Mouse (Mus musculus): ENCODE results near the gene Gm30302. TPM values are rescaled to one million over a fixed set of nuclear protein-coding genes. Genes with fewer than 3 reads are reported as not detected.
"Not testable (repeated sequence)": the region's sequence is repeated elsewhere in the genome, so short reads cannot be mapped to it uniquely, and the experiment has no call there.

Gm30302 gene
- total RNA-seq (2022): not detected

- DNase-seq: no peak
Measured at GRCm38 (mm10) chr13:49798901-49799300, at the start of gene Gm30302. Gene Gm30302, minus strand, starts transcription at chr13:49799001.

DNA sequence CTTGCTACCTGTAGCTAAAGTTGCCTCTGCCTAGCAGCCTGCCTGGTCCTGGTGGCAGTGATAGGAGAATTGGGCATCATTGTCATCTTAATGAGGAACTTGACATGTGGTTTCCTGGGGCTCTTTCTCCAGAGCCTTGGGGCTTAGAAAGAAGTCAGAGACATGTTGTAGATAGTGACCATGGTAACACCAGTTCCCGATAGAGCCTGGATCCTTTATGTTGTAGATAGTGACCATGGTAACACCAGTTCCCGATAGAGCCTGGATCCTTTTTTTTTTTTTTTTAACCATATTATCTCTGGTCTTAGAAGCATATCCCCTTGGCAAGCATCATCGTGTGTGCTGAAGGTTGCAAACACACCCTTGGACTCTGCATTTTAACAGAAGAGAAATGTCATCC is 48.0 kb upstream of the Gm30302 start:
- DNase-seq: no peak

- no peak for DNase-seq
Measured at GRCm38 (mm10) chr13:49846141-49846540, 47.3 kb upstream of the Gm30302 start.

GRCm38 (mm10) chr13:49845663-49846062 is 46.9 kb upstream of the Gm30302 start:
- DNase-seq: no peak

- no peak for DNase-seq
Measured at GRCm38 (mm10) chr13:49844071-49844470, 45.3 kb upstream of the Gm30302 start.

DNA sequence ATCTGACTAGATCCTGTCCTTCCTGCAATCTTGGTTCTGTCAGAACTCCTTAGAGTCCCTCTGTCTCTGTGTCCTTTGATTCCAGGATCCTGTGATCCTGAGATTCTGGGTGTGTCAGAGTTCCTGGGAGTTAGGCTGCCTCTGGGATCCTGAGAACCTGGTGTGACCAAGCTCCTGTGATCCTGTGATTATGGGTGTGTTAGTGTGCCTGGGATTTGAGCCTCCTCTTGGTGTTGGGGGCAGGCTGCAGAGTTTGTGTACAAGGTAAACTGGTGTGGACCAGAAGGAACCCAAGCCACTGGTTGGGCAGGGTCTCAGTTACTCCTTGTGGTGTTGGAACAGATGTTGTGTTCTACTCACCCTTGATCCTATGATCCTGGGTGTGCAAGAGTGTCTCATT is 42.4 kb upstream of the Gm30302 start:
- DNase-seq: no peak

GRCm38 (mm10) chr13:49830355-49830754 is 31.6 kb upstream of the Gm30302 start:
- no peak for DNase-seq

DNA sequence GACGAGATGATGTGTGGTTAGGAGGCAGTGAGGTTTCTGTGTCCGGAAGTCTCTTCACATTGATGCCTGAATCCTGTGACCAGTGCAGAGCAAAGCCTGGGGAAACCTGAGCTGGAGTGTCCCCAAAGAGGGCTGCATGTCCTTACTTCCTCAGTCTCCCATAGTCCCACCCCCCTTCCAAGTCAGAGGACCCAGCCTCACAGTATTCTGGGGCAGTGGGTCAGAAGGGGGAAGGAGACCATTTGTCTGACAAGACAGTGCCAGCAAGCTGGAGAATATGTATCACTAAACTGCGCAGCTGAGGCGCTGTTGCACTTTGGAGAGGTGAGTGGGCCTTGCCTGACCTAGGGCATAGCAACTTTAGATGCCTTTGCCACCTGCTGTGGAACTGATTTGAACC is 26.5 kb upstream of the Gm30302 start:
- DNase-seq: no peak

DNA sequence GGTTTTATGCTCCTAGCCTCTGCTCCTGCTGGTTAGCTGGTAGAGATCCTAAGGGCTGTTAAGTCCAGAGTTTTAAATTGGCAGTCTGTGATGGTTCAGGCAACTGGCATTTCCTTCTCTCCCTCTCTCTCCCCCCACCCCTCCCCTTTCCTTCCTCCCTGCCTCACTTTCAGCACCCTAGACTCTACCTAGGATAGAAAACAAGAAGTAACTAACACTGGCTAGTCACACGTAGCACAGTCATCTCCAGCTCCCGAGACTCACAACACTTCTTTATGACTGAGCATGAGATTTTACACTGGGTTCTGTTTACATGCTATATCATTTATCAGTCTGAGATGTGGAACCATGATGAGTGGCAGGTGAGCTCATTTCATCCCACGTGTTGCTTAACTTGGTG is 16.2 kb upstream of the Gm30302 start:
- DNase-seq: no peak

GRCm38 (mm10) chr13:49814420-49814819 is 15.6 kb upstream of the Gm30302 start:
- no peak for DNase-seq

- DNase-seq: no peak
Measured at GRCm38 (mm10) chr13:49807146-49807545, 8.3 kb upstream of the Gm30302 start.

GRCm38 (mm10) chr13:49788563-49789393 is 10.0 kb downstream of the Gm30302 start:
- DNase-seq: no peak

DNA sequence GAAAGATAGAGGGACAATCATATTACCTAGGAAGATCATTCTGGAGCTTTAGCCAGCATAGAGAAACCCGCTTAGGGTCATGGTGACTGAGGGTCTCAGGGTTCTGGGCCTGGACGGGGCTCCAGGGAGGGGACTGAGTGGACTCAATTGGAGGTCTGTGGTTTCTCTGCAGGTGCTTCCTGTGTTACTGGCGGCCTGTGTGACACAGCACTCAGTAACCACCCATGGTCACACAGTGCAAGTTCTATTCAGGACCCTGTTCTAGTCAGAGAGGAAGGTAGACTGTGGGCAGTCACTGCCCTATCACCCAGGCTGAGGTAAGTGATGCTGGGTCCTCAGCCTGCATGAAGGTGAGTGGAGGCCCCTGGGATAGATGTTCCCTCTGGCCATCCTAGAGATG is 14.9 kb downstream of the Gm30302 start:
- DNase-seq: no peak

DNA sequence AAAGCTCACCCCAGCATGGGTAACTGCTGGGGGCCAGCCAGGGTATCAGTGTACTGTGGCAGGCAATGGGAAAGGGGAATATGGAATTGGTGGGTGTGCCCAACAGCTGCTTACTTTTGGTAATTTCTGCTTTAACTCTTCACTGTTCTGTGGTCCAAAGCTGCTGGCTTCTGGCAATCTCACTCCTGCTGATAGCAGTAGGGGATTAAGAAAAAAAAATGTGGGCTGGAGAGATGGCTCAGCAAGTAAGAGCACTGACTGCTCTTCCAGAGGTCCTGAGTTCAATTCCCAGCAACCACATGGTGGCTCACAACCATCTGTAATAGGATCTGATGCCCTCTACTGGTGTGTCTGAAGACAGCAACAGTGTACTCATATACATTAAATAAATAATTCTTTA is 27.3 kb downstream of the Gm30302 start:
- not testable (repeated sequence) for DNase-seq

GRCm38 (mm10) chr13:49769111-49769510 is 29.7 kb downstream of the Gm30302 start:
- no peak for DNase-seq

DNA sequence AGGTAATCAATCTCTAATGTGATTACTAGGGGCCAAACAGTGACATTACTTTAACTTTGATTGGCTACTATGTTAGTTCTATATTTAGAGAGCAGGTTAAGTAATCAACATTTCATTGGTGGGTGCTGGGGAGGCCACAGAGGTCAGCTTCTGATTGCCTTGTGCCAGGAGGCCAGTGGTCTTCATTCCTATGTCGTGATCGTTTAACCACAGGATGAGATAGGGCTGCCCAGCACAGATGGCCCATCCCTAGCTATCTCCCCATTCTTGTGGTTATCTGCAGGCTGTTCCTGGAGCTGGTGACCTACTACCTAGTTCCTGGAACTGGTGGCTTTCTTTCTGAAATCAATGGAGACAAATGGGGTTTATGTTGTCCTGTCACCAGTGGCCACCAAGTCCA is 30.8 kb downstream of the Gm30302 start:
- no peak for DNase-seq

DNA sequence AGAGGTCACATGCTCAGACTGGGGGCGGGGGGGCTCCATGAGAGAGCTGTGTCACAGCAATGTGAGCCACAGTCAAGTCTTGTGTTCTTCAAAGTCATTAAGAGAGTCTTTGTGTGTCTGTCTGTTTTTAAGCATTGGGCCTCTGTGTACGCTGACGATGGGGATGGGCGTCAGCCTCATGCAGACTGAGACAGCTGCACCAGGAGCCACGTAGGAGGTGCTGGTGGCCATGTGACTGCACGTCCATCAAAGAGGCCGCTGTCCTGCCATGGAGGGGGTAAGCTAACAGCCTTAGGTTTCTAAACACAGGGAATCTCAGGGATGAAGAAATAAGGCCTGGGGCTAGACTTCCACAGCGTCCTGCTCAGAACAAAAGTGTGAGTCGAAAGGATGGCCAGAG is 32.5 kb downstream of the Gm30302 start:
- no peak for DNase-seq

GRCm38 (mm10) chr13:49765306-49765705 is 33.5 kb downstream of the Gm30302 start:
- DNase-seq: no peak

GRCm38 (mm10) chr13:49762208-49762607 is 36.6 kb downstream of the Gm30302 start:
- no peak for DNase-seq

- DNase-seq: no peak
Measured at GRCm38 (mm10) chr13:49760675-49761074, 38.1 kb downstream of the Gm30302 start.

DNA sequence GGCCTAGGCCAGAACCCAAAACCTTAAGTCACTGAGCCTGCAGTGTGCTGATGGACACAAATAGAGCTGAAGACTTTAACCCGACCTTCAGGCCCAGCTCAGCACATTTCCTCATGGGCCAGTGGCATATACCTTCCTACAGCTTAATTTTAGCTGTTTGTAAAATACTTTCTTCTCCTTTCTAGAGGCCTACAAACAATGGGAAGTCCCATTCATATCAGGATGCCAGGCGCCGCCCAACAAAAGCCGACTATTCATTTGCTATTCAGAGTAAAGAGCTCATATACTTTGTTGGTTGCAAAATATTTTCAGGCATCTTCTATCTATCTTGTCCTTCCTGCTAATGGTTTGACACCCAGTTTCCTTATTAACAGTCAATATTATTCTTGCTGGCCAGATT is 40.8 kb downstream of the Gm30302 start:
- DNase-seq: no peak

GRCm38 (mm10) chr13:49756591-49756990 is 42.2 kb downstream of the Gm30302 start:
- no peak for DNase-seq

GRCm38 (mm10) chr13:49741285-49742040 is 57.3 kb downstream of the Gm30302 start:
- no peak for DNase-seq

- no peak for DNase-seq
Measured at GRCm38 (mm10) chr13:49738011-49738410, 60.8 kb downstream of the Gm30302 start.

Measured in adrenal gland, adult 8-10 months (tissue).